Mouse (Mus musculus): ENCODE measurements around the gene Fcer1a. TPM values are rescaled to one million over a fixed set of nuclear protein-coding genes. Genes with fewer than 3 reads are reported as not detected.
"Not testable (repeated sequence)": the region's sequence is repeated elsewhere in the genome, so short reads cannot be mapped to it uniquely, and the experiment has no call there.

Gene Fcer1a
- total RNA-seq (2014; rRNA removed): not detected in 2 replicates
- 0.18 TPM in 1 of 2 replicates, not detected in the other for polyA plus RNA-seq (2015; fragmentation: Nextera tagmentation; extraction: Ambion mirVana)

DNA sequence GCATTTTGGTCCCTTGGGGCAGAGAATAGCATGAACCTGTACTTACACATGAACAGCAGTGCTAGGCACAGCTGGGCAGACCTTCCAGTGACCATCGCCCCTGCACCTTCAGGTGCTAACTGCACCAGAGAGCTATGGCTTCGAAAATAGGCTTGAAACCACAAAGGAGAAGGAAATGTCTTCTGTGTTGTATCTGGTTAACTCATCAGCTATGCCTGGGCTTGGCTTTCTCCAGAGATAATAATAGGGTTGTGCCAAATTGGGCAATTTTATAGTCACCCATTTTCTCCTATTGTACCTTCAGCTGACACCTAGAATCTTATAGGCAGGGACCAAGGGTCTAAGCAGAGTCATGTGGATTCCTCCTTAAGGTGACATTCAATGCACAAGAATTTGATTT lies at the start of gene Fcer1a:
Fcer1a (minus strand) TSS at position 134 of the 400 bp plus-strand sequence.
- Histone ChIP-seq H3K4me3 (ENCODE audit: low read depth, low read length) (no peak within 1 kb of the TSS), H3K27me3 (ENCODE audit: insufficient read depth, low read length) (no peaks in the 10 kb centered on the region), H3K4me2 (ENCODE audit: low read depth) (no peak within 1 kb of the TSS), H3K27ac (ENCODE audit: low read depth, low read length) (no peak within 1 kb of the TSS), H3K9ac (no peak within 1 kb of the TSS), H3K4me1 (ENCODE audit: insufficient read depth) (no peaks in the 10 kb centered on the region), H3K9me3 (ENCODE audit: low read length) (no peaks in the 10 kb centered on the region), H3K36me3 (ENCODE audit: insufficient read depth) (no peaks in the 10 kb centered on the region)
- no peak for ATAC-seq
- 93% methylated on average over 2 of the region's 2 CpGs for WGBS
- DNase-seq: no peak
- no peak for TF ChIP-seq CTCF (IDR thresholded peaks at IDR 0.05; ENCODE audit: low read depth)

DNA sequence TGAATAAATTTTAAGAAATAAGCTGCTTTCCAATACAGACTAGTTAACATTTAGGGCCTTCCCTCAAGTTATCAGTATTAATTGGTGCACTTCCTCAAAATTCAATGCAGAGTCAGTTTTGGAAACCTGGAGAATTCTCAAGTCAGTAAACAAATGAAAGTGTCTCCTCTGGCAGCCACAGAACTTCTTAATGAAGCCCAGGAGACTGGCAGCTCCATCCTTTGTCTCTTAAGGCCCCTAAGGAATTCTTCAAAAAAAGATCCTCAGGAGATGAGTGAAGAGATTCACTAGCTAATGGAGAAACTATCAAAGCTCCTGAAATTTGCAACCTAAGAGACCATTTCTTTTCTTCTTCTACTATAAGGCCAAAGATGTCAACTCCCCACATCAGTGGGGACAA lies 38.7 kb upstream of the Fcer1a start, which contains the start of gene Olfr418:
Olfr418 (plus strand) TSS at position 301 of the 400 bp plus-strand sequence.
- no peak within 1 kb of the TSS for H3K4me2 ChIP-seq (ENCODE audit: low read depth)
- no peaks in the 10 kb centered on the region for H3K27me3 ChIP-seq (ENCODE audit: insufficient read depth, low read length)
- DNase-seq (no peak), ATAC-seq (no peak)
- H3K4me3 ChIP-seq (ENCODE audit: low read depth, low read length): no peak within 1 kb of the TSS
- H3K4me1 ChIP-seq (ENCODE audit: insufficient read depth): no peaks in the 10 kb centered on the region
- no peak within 1 kb of the TSS for H3K27ac ChIP-seq (ENCODE audit: low read depth, low read length)
- TF ChIP-seq CTCF (IDR thresholded peaks at IDR 0.05; ENCODE audit: low read depth): no peak
- no peaks in the 10 kb centered on the region for H3K9me3 ChIP-seq (ENCODE audit: low read length)
- H3K9ac ChIP-seq: no peak within 1 kb of the TSS
- no peaks in the 10 kb centered on the region for H3K36me3 ChIP-seq (ENCODE audit: insufficient read depth)

DNA sequence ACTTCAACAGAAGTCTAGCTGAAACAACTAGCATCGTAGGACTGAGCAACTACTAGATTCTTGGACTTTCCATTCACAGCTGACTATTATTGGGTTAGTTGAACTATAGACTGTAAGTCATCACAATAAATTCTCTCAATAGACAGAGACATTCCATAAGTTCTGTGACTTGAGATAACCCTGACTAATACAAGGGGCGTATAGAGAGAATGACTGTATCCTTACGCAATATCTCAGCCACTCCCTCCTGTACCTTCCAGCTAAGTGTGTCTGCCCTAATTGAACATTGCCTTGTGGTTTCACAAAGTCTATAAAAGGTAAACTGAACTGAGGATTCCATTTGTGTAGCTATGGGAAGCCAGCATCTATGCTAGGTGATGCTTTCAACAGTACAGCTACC lies 22.9 kb upstream of the Fcer1a start:
- ATAC-seq (no peak), DNase-seq (no peak)
- no peak for TF ChIP-seq CTCF (IDR thresholded peaks at IDR 0.05; ENCODE audit: low read depth)
- Histone ChIP-seq H3K9me3 (ENCODE audit: low read length) (no peaks in the 10 kb centered on the region), H3K36me3 (ENCODE audit: insufficient read depth) (no peaks in the 10 kb centered on the region), H3K4me1 (ENCODE audit: insufficient read depth) (no peaks in the 10 kb centered on the region), H3K27ac (ENCODE audit: low read depth, low read length) (no peak overlapping the region), H3K4me3 (ENCODE audit: low read depth, low read length) (no peak overlapping the region), H3K27me3 (ENCODE audit: insufficient read depth, low read length) (no peaks in the 10 kb centered on the region), H3K4me2 (ENCODE audit: low read depth) (no peak overlapping the region), H3K9ac (no peak overlapping the region)
- WGBS: 95% methylated on average over 3 of the region's 3 CpGs

DNA sequence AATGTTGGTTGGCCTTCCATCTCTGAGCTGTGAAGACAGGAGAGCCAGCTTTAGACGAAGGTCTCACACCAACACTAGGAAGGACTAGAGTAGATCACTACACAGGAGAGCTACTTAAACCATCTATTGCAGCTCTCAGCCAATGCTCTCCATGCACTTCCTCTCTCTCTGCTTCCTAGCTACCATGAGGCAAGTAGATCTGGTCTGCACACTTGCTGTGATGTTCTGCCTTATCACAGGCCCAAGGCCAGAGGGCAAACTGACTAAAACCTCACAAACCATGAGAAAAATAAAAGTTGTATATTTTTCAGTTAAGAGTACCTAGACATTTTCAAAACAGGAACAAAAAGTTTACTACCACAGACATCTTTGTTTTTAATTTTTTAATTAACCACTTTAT lies 10.0 kb upstream of the Fcer1a start:
- H3K36me3 ChIP-seq (ENCODE audit: insufficient read depth); H3K4me2 ChIP-seq (ENCODE audit: low read depth): not testable (repeated sequence)
- 91% methylated on average over 1 of the region's 1 CpGs for whole genome bisulfite sequencing

DNA sequence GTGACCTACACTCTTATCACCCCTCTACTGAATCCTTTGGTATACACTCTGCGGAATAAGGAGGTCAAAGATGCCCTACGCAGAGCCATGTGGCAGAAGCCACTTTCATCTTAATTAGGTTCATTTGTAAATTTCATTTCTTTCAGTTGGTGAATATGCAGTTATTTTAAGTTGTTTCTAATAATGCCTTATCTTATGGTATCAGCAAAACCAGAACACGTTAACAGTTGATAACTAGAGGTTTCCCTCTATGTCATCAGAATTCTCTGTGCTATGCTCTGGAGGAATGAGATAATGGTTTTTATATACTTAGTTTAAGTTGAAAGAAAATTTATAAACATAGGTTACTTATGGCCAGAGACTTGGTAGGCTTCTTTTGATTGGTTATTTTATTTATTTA lies 10.5 kb downstream of the Fcer1a start:
- Histone ChIP-seq H3K27me3 (ENCODE audit: insufficient read depth, low read length) (no peaks in the 10 kb centered on the region), H3K4me3 (ENCODE audit: low read depth, low read length) (no peak overlapping the region), H3K4me2 (ENCODE audit: low read depth) (no peak overlapping the region), H3K4me1 (ENCODE audit: insufficient read depth) (no peaks in the 10 kb centered on the region), H3K36me3 (ENCODE audit: insufficient read depth) (no peaks in the 10 kb centered on the region), H3K9ac (no peak overlapping the region), H3K9me3 (ENCODE audit: low read length) (no peaks in the 10 kb centered on the region), H3K27ac (ENCODE audit: low read depth, low read length) (no peak overlapping the region)
- DNase-seq (no peak), ATAC-seq (no peak)
- WGBS: 92% methylated on average over 3 of the region's 3 CpGs
- TF ChIP-seq CTCF (IDR thresholded peaks at IDR 0.05; ENCODE audit: low read depth): no peak

More for the DNA sequence above, 10.0 kb upstream of the Fcer1a start:
- not testable (repeated sequence) for ATAC-seq; H3K9me3 ChIP-seq (ENCODE audit: low read length); DNase-seq; H3K27ac ChIP-seq (ENCODE audit: low read depth, low read length); H3K27me3 ChIP-seq (ENCODE audit: insufficient read depth, low read length); H3K4me1 ChIP-seq (ENCODE audit: insufficient read depth); H3K9ac ChIP-seq; H3K4me3 ChIP-seq (ENCODE audit: low read depth, low read length)

DNA sequence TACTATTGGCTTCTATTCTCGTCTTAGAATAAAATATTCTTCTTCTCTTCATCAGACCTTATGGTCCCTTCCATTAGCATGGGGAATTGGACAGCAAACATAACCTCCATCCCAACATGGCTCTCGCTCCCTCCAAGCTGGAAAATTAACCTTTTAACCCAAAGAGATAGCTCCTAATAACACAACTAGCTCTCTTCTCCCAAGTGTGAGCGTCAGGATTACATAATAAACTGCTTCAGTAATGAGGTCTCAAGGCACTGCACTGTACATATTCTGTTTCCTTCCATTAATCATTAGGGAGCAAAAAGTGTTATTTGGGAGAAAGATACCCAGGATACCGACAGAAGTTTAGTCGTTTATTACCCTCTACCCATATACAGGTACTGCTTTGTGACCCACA lies 14.9 kb downstream of the Fcer1a start, which contains the start of gene Olfr1404:
Olfr1404 (plus strand) TSS at position 301 of the 400 bp plus-strand sequence.
- Histone ChIP-seq H3K36me3 (ENCODE audit: insufficient read depth) (no peaks in the 10 kb centered on the region), H3K27ac (ENCODE audit: low read depth, low read length) (no peak within 1 kb of the TSS), H3K4me3 (ENCODE audit: low read depth, low read length) (no peak within 1 kb of the TSS), H3K4me2 (ENCODE audit: low read depth) (no peak within 1 kb of the TSS), H3K27me3 (ENCODE audit: insufficient read depth, low read length) (no peaks in the 10 kb centered on the region), H3K9me3 (ENCODE audit: low read length) (0 out of 2 replicates have a peak, but pooled peaks cover 5% of the 10 kb centered on the region), H3K9ac (no peak within 1 kb of the TSS), H3K4me1 (ENCODE audit: insufficient read depth) (no peaks in the 10 kb centered on the region)
- ATAC-seq (no peak), DNase-seq (no peak)
- 86% methylated on average over 5 of the region's 5 CpGs for WGBS
- no peak for TF ChIP-seq CTCF (IDR thresholded peaks at IDR 0.05; ENCODE audit: low read depth)

DNA sequence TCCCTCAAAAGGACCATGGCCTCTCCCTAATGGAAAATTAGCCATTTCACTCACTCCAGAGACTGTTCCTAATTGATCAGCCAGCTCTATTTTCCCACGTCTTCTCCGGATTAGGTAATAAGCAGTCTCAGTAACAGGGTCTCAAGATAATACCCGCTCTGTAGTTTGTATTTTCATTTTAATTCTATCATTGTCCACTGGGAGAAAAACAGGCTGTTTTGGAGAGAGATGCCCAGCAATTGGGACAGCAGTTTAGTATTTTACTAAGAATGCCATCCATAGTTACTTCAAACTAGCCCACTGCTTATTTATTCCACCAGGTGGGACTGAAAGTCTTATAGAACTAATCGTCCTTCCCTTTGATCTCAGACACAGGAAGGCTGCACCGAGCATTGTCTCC lies 29.5 kb downstream of the Fcer1a start, which contains the start of gene Olfr218:
Olfr218 (plus strand) TSS at position 301 of the 400 bp plus-strand sequence.
- DNase-seq (no peak), ATAC-seq (no peak)
- Histone ChIP-seq H3K9me3 (ENCODE audit: low read length) (no peaks in the 10 kb centered on the region), H3K9ac (no peak within 1 kb of the TSS), H3K36me3 (ENCODE audit: insufficient read depth) (no peaks in the 10 kb centered on the region), H3K27me3 (ENCODE audit: insufficient read depth, low read length) (no peaks in the 10 kb centered on the region), H3K4me3 (ENCODE audit: low read depth, low read length) (no peak within 1 kb of the TSS), H3K4me1 (ENCODE audit: insufficient read depth) (no peaks in the 10 kb centered on the region), H3K4me2 (ENCODE audit: low read depth) (no peak within 1 kb of the TSS), H3K27ac (ENCODE audit: low read depth, low read length) (no peak within 1 kb of the TSS)
- TF ChIP-seq CTCF (IDR thresholded peaks at IDR 0.05; ENCODE audit: low read depth): no peak
- 46% methylated on average over 5 of the region's 5 CpGs for WGBS
